Mouse (Mus musculus) kidney, postnatal 4 days (tissue): ENCODE data around the gene Arhgap23.

Experiments used
- DNase-seq, 2 experiments: peaks; one replicate each; pipeline ENCODE4 v3.0.0; 2021; ENCODE audit warnings: mixed read lengths in 2 of 2

Arhgap23 gene

GRCm38 (mm10) chr11:97415330-97415711 is at the start of gene Arhgap23:
TSS of gene Arhgap23 (plus strand) at chr11:97415533.
- DNase-seq, result peak; percentile 89 to 93

GRCm38 (mm10) chr11:97365556-97365955 is 49.8 kb upstream of the Arhgap23 start:
- DNase-seq, result no peak

GRCm38 (mm10) chr11:97368501-97368900 is 46.8 kb upstream of the Arhgap23 start:
- no peak for DNase-seq

GRCm38 (mm10) chr11:97370329-97371091 is 44.8 kb upstream of the Arhgap23 start:
- no peak for DNase-seq

- DNase-seq, result no peak
These were observed 43.0 kb upstream of the Arhgap23 start for GRCm38 (mm10) chr11:97372159-97372864.

- DNase-seq, result no peak
These were observed 41.9 kb upstream of the Arhgap23 start for GRCm38 (mm10) chr11:97373402-97373801.

- DNase-seq, result no peak
These were observed 35.3 kb upstream of the Arhgap23 start for GRCm38 (mm10) chr11:97380036-97380435.

GRCm38 (mm10) chr11:97383017-97383416 is 32.3 kb upstream of the Arhgap23 start:
- no peak for DNase-seq

GRCm38 (mm10) chr11:97383764-97384163 is 31.6 kb upstream of the Arhgap23 start:
- DNase-seq, result no peak

GRCm38 (mm10) chr11:97387811-97388210 is 27.5 kb upstream of the Arhgap23 start:
- DNase-seq, result no peak

GRCm38 (mm10) chr11:97389127-97389526 is 26.2 kb upstream of the Arhgap23 start:
- no peak for DNase-seq

- DNase-seq, result peak; percentile 49 to 62
These were observed 21.7 kb upstream of the Arhgap23 start for GRCm38 (mm10) chr11:97393658-97394057.

GRCm38 (mm10) chr11:97394146-97394545 is 21.2 kb upstream of the Arhgap23 start:
- DNase-seq, result peak; percentile 45 to 64

GRCm38 (mm10) chr11:97398506-97398905 is 16.8 kb upstream of the Arhgap23 start:
- DNase-seq, result peak in 1 of 2 experiments; percentile 49

GRCm38 (mm10) chr11:97399958-97400710 is 15.2 kb upstream of the Arhgap23 start:
- peak; percentile 88 to 93 for DNase-seq

- DNase-seq, result no peak
These were observed 14.3 kb upstream of the Arhgap23 start for GRCm38 (mm10) chr11:97401082-97401481.

- DNase-seq, result no peak
These were observed 13.5 kb upstream of the Arhgap23 start for GRCm38 (mm10) chr11:97401686-97402435.

- no peak for DNase-seq
These were observed 12.6 kb upstream of the Arhgap23 start for GRCm38 (mm10) chr11:97402746-97403145.

GRCm38 (mm10) chr11:97403614-97404183 is 11.6 kb upstream of the Arhgap23 start:
- DNase-seq, result peak in 1 of 2 experiments; percentile 41

- DNase-seq, result peak; percentile 71 to 82
These were observed 11.1 kb upstream of the Arhgap23 start for GRCm38 (mm10) chr11:97404184-97404760.

- DNase-seq, result peak; percentile 26 to 45
These were observed 10.6 kb upstream of the Arhgap23 start for GRCm38 (mm10) chr11:97404761-97405190.
